Mouse (Mus musculus) gastrocnemius, postnatal 14 days (tissue): ENCODE results near the gene Dcdc2a. TPM values are rescaled to one million over a fixed set of nuclear protein-coding genes. Genes with fewer than 3 reads are reported as not detected.
A peak's percentile ranks its signal among the peaks of the same experiment; 100 is the strongest.

Experiments used
- DNase-seq: peaks from one replicate; pipeline ENCODE4 v3.0.0; 2021; ENCODE audit warnings: mixed read lengths
- intact Hi-C: fragments of 180-260 bp; cut with DNase I; formaldehyde crosslinking; loops from one replicate; pipeline ENCODE4 v1.15.1; 2025; ENCODE audit warnings: low total_unique reads
- total RNA-seq, 2 experiments: library from RNA; stranded (reverse); gene quantifications; 2 replicates each; pipeline ENCODE4 v1.2.3; 2021

Gene Dcdc2a
- total RNA-seq, 2 experiments from 2014 or later = not detected

DNA sequence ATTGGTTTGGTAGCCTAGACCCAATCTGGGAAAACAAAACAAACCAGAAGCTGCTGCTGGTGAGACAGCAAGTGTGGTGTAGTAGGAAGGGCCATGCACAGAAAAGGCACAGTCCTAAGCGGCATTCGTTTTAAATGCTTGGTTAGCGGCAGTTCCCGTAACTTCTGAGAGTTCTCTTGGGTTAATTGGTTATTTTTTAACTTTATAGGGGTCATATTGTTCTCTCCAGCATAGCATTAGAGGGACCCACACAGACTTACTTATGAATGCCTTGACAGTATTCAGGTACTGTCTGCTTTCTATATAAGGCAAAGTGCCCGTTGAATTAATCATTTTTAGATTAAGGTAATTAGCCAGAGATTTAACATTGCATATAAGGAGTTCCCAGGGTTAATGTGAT lies 35.5 kb downstream of the Dcdc2a start:
- intact Hi-C loops = no loop called here
- DNase-seq = no peak

DNA sequence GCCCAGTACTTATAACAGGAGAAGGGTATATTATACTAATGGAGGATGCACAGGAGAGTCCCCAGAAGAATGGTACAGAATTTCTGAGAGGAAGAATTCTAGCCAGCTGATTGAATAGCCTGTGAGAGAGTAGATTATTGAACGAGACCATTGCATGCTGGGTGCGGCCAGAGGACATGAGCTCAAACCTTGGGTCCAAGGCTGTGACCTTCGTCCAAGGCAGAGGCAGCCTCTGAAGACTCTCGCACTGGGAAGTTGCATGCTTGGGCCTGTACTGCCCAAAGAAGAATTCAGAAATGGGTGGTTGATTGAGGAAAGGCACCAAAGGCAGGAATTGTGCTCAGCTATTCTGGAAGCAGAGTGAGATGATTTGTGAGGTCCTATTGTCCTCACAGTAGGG lies 38.0 kb downstream of the Dcdc2a start:
- DNase-seq = no peak
- intact Hi-C loops = no loop called here

DNA sequence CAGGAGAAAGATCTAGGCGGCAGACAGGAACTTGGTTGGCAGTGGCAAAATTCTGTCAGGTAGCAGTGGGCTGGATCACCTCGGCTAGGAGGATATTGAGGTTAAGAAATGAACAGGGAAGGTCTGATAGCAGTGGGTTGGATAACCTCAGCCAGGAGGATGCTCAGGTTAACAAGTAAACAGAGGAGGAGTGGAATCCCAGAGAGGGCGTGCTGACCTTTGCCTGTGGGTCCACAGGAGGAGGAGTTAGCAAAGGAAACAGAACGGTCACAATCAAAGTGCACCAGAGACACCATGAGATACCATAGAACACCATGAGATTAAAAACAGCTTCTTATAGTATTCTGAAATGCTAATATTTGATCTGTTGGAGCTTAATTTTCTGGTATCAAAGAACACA lies 38.6 kb downstream of the Dcdc2a start:
- intact Hi-C loops = no loop called here
- no peak for DNase-seq

DNA sequence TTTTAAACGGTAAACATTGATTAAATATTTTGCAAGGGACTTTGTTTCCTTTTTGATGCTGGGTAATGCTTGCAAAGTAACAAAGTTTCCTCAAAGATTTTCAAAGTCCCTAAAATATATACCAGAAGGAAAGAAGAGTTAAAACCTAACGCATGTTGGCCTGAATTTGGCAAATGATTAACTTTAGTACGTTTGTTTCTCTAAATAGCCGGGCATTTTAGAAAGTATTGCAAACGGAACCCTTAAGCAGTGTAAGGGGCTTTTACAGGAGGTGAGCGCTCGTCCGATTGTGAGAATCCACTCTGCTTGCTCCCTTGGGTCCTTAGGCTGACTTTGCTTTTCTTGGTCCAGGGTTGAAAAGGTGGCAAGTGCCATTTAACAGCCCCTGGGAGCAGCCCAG lies 41.5 kb downstream of the Dcdc2a start:
- DNase-seq = no peak

DNA sequence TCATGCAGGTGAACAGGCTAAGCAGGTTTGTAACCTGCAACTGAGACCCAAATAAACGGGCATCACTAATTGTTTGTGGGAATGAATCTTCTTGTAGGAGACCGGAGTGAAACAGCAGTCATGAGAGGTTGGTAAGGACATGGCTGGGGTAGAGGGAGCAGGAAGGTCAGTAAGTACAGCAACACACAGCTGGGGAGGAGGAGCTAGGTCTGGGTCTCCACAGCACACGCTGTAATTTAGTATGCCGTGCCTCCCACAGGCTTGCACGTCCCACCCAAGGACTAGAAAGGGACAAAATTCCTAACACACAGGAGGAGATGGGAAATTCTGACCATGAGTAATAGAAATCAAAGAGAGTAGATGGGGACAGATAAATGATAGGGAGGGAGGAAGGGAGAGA lies 42.8 kb downstream of the Dcdc2a start:
- intact Hi-C loops = no loop called here

More for the DNA sequence above, 41.5 kb downstream of the Dcdc2a start:
- intact Hi-C loops = no loop called here

DNA sequence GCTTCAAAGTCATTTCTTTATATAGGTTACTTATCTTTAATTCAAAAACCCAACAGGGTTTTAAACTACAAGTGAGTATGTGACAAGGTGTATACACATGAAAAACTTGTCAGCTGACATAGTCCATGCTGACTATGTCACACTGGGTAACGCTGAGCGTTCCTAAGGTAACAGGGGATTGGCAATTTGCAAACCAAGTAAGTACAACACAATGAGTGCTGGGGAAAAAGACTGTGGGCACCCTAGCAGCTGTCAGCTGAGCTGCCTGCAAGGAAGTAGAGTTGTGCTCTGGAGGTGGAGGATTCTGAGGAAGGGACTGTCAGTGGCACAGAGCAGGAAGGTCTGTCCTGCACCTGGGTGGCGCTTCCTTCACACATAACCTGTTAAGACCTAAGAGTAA lies 43.7 kb downstream of the Dcdc2a start:
- intact Hi-C loops = no loop called here
- DNase-seq = no peak

More for the DNA sequence above, 42.8 kb downstream of the Dcdc2a start:
- DNase-seq = no peak

DNA sequence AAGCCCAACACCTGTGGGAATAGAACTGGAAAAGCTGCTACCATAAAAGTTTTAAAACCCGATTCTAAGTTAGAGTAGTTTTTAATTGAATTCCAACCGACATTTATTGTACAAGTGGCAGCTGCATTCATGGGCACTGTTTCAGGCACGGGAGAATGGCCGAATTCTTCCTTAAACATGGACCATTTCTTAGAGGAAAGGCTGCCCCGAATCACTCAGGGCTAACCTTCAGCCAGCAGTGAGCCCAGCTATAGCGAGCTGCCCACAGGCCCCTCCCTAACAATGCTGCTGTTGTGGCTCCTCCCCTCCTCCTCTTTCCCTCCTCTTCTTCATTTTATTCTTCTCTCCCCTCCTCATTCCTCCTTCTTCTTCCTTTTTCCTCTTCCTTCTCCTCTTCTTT lies 44.8 kb downstream of the Dcdc2a start:
- DNase-seq = no peak
- intact Hi-C loops = no loop called here

DNA sequence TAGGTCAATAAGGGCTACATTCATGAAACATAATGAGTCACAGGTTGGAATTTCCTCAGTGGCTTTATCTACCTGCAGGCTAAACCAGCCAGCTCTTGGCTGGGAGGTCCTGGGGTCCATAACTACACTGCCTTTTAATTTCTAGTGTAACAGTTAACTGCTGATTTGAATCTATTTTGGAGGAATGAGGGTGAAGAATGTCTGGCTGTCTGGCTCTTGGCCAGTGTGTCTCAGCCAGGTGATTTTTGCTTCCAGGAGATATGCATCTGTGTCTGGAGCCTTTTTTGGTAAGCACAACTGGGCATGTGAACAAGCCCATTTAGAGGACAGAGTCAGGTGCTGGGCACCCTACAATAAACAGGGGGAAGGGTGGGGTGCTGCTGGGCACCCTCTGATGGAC lies 49.9 kb downstream of the Dcdc2a start:
- intact Hi-C loops = no loop called here

DNA sequence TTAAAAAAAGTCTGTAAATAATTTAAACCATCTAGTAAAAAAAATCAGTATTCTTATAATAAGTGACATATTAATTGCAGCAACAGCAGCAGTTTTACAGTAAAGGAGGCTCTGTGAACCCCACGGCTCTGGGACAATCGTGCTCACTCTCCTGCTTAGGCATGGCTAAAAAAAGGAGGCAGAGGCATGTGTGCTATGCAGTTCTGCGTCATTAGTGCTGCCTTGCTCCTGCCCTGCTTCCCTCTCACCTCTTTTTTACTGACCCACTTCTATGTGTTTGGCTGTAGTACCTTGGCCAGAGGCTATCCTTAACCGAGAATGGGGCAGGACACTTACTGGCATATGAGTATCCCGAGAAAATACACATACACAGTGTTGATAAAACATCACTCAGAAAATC lies 50.9 kb downstream of the Dcdc2a start:
- DNase-seq = no peak
- intact Hi-C loops = no loop called here

More for the DNA sequence above, 49.9 kb downstream of the Dcdc2a start:
- DNase-seq = no peak

DNA sequence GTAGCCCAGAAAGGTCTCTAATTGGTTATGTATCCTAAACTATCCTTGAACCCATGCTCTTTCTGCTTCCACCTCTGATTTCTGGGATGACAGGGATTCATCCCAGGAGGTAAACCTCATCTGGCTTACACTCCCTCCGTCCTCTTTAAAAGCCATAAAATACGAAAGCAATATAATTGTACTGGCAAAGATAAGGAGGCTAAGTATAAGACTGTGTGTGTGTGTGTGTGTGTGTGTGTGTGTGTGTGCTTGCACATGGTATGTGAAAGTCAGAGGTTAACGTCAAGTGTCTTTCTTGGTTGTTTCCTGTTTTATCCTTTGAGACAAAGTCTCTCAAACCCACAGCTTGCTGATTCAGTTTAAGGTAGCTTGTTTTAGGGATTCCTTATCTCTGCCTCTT lies 52.5 kb downstream of the Dcdc2a start:
- no peak for DNase-seq
- intact Hi-C loops = no loop called here

DNA sequence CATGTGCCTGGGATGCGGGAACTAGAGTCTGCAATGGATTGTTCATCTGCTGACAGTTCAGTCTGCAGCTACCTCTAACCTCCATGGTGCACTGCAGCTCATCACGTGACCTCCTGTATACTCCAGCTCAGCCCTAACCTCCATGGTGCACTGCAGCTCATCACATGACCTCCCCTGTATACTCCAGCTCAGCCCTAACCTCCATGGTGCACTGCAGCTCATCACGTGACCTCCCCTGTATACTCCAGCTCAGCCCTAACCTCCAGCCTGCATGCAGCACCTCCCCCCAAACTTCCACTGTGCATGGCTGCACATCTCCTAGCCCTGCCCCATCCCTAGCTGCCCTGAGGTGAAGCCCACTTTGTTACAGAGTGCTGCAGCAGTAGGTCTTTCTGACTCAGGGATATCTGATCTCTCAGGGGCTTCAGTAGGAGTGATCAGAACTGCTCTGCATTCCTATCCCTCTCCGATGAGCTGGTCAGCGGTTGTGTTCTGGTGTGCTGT lies 54.8 kb downstream of the Dcdc2a start:
- intact Hi-C loops = no loop called here

DNA sequence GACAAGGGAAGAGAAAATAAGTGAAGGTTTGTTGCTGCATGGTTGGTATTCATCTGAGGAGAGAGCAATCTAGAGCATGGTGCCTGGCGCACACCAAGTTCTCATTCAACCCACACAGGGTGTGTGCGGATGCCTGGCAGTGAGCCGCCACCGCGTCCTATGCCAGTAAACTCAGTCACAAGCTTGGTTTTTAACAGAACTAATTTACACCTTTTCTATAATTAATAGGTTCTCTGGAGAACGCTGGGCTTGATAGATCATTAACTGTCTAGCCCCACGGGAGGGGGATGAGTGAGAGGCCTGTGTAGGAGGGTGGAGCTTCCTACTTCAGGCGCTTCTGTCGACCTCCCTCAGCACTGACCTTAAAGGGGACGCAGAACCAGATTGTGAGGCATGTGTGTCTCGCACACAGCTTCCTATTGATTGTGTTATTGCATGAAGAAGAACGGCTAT lies 59.7 kb downstream of the Dcdc2a start:
- DNase-seq = no peak
- intact Hi-C loops = no loop called here

More for the DNA sequence above, 54.8 kb downstream of the Dcdc2a start:
- DNase-seq = no peak

DNA sequence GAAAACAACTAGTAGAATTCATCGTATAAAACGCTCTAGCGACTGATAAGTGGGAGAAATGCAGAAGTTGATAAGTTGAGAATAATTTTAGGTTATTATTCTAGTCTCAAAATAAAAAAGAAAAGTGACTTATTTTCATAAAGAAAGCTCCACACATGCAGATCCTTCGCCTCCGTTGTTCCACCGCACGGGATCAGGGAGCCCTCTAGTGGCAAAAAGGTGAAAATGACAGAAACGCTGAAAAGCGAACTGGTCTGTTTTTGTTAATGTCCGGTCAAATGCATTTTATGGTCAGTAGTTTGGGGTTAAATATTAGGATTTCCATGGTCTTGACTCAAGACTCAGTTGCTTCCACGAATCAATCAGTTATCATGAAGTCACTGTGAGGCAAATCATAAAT lies 60.2 kb downstream of the Dcdc2a start:
- intact Hi-C loops = no loop called here
- peak; percentile 9 for DNase-seq

DNA sequence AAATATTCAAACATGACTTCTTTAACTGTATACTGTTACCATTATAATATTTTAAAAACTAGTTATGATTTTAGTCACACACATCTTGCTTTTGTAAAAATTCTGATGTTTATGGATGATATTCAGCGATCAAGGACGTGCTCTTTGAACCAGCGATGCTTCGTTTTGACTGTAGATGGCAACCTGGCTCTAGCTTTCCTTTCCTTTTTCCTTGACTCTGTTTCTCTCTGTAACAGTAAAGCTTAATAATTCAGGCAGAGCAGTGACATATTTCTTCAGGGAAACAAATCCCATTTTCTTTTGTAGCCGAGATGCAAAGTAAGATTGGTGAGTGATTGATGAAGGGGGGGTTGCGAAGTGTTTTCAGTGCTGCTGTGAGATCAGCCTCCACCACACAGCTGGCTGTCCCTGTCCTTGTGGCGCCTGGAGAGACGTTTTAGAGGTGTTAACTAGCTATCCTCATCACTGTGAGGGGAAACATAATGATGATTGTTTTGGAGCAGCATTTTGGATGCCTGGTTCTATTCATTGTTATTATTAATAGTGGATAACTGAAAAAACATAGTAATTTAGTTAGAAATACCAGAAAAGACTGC lies 67.0 kb downstream of the Dcdc2a start:
- DNase-seq = no peak
- intact Hi-C loops = no loop called here

DNA sequence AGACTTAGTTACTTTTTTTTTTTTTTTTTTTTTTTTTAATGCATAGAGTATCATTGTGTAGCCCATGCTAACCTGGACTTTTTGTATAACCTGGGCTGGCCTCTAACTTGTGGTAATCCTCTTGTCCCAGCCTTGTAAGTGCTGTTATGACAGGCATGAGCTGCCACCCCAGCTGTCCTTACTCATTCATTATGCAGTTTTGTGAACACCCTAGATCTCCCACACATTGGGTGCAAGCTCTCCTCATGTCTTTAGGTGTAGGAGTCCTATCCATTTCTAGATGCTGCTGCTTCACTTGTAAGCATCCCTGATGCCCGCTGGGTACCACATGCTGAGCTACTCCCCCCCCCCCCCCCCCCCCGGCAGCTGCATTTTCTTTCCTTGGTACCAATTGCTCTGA lies 71.4 kb downstream of the Dcdc2a start:
- intact Hi-C loops = no loop called here
- DNase-seq = no peak

DNA sequence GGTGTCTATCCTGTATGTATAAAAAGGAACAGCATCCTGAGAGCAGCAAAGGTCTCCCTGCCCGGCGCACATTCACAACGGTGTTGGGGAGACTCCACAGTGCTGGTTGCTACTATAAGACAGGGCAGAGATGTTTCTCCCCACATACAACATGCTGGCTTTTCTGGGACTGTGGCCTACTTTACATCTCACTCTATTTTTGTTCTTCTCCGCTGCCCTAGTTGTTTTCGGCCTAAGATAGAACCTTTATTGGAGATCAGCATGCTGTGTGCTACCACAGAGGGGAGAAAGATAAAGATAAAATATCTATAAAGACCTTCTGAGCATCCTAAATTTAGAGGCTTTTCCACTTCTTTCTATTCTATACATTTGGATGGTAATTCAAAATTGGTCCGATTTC lies 72.0 kb downstream of the Dcdc2a start:
- DNase-seq = no peak
- intact Hi-C loops = no loop called here

DNA sequence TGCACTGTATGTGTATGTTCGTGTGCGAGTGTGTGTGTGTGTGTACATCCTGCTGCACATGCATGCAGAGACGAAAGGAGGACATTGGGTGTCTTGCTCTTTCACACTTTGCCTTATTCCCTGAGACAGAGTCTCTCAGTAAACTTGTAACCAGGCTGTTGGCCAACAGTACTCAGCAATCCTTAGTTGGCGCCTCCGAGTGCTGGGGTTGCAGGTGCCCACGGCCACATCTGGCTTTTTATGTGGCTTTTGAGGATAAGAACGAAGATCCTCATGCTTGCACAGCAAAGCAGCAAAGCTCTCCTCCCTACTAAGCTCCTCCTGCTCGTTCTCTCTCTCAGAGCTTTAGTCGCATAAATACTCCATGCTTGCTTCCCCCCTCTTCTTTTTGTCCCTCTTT lies 73.0 kb downstream of the Dcdc2a start:
- intact Hi-C loops = no loop called here
- DNase-seq = no peak

DNA sequence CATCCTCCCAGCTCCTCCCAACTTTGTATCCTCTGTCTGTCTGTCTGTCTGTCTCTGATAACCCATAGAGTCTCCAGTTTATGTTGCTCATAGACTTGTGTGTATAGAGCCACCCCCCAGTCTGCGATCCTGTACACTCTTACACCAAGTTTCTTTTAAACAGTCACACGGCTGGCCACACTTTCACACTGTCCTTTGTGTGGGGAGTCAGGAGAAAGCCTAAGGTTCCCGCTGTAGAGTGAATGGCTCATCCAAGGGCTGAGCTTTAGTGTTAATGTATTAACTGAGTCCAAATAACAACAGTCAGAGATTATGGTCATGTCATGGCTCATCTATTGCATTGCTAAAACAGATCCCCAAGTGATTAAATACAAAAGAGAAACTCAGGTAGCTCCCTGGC lies 87.3 kb downstream of the Dcdc2a start:
- intact Hi-C loops = no loop called here
- DNase-seq = no peak

DNA sequence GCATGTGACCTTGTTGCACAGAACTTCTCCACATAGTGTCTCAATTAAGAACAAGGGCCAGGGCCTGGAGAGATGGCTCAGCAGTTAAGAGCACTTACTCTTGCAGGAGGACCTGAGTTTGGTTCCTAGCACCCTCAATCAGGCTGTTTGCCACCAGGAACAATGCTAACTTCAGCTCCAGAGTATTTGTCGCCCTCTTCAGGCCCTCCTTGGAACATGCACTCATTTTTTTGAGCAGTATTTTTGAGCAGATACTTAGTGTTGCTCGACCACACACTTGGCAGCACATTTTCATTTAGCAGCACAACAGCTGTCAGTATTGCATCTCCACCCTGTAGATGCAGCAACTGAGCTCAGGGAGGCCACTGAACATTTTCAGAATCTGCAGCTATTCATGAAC lies 88.3 kb downstream of the Dcdc2a start:
- intact Hi-C loops = no loop called here
- no peak for DNase-seq

DNA sequence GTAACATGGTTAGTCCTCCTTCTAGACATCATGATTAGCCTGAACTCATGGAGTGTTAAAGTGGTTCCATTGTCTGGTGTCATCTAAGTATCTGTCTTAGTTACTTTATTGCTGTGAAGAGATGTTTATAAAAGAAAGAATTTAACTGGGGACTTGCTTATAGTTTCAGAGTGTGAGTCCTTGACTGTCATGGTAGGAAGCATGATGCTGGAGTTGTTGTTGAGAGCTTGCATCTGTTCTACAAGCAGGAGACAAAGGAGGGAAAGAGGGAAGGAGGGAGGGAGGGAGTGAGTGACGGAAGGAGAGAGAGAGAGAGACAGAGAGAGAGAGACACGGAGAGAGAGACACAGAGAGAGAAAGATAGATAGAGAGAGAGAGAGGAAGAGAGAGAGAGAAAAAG lies 90.4 kb downstream of the Dcdc2a start:
- intact Hi-C loops = no loop called here

DNA sequence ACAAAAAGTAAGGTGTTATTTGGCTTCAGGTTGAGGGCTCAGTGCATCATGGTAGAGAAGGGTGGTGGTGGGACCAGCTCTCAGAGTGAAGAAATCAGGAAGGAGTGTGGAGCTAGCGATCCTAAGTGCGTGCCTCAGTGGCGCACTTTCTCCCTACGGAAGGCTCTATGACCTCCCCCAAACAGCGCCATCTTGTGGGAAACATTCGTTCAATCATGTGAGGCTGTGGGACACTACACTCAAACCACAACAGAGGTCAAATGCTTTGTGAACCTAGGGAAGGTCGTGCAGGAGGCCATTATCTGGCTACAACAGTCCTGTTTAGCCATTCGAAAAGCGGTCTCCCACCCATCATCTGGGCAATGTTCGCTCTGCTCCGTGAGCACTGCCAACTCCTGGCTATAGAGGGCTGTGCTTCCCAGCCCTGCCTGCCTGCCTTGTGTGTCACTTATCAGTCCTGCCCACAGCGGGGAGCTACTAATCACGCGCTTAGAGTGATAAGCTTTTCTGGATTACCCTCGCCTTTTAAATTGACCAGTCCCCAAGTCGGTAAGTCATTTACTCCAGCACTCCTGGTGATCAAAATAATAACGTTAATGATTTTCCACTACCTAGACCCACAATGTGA lies 94.5 kb downstream of the Dcdc2a start:
- DNase-seq = no peak
- intact Hi-C loops = no loop called here

More for the DNA sequence above, 90.4 kb downstream of the Dcdc2a start:
- DNase-seq = no peak
